Mouse (Mus musculus) midbrain, embryonic 11.5 days (tissue): Measurements from ENCODE around the gene 1810024B03Rik. TPM values are rescaled to one million over a fixed set of nuclear protein-coding genes. Genes with fewer than 3 reads are reported as not detected.

ENCODE experiments used
- ATAC-seq: fragments of 200-750 bp; cut with Nextera tagmentation; 2 replicates; pipeline ENCODE4 v1.8.0; 2017; ENCODE audit warnings: moderate TSS enrichment, moderate library complexity; ENCODE audit not compliant: low FRiP score
- DNase-seq: peaks from one replicate; pipeline ENCODE4 v3.0.0; 2015; ENCODE audit warnings: low spot score; ENCODE audit errors: missing footprints
- H3K27ac ChIP-seq: fragments of 300-500 bp; sonication (generic); 2 replicates; pipeline ENCODE4 v1.5.1; 2014; ENCODE audit warnings: low read depth, low read length
- H3K27me3 ChIP-seq: fragments of 300-500 bp; sonication (generic); 2 replicates; pipeline ENCODE4 v1.6.1; 2014; ENCODE audit warnings: mild to moderate bottlenecking, low read length, moderate library complexity, mixed read lengths; ENCODE audit not compliant: control insufficient read depth, insufficient read depth
- H3K36me3 ChIP-seq: fragments of 300-500 bp; sonication (generic); 2 replicates; pipeline ENCODE4 v1.6.1; 2014; ENCODE audit warnings: mild to moderate bottlenecking, low read length, moderate library complexity, mixed read lengths; ENCODE audit not compliant: control insufficient read depth, insufficient read depth
- H3K4me1 ChIP-seq: fragments of 300-500 bp; sonication (generic); 2 replicates; pipeline ENCODE4 v1.6.1; 2014; ENCODE audit warnings: low read length; ENCODE audit not compliant: control insufficient read depth, insufficient read depth
- H3K4me2 ChIP-seq: fragments of 300-500 bp; sonication (generic); 2 replicates; pipeline ENCODE4 v1.6.1; 2014; ENCODE audit warnings: mild to moderate bottlenecking, moderate library complexity
- H3K4me3 ChIP-seq: fragments of 300-500 bp; sonication (generic); 2 replicates; pipeline ENCODE4 v1.5.1; 2014; ENCODE audit warnings: low read depth, low read length
- H3K9ac ChIP-seq: fragments of 300-500 bp; sonication (generic); 2 replicates; pipeline ENCODE4 v1.6.1; 2014; ENCODE audit warnings: low read length
- H3K9me3 ChIP-seq: fragments of 300-500 bp; sonication (generic); 2 replicates; pipeline ENCODE4 v1.6.1; 2016; ENCODE audit warnings: low read length; ENCODE audit not compliant: control insufficient read depth
- WGBS: fragments of 180-500 bp; shearing (Covaris S2); extraction: QIAGEN DNeasy Blood & Tissue Kit; methylation state at CpG from one replicate; pipeline ENCODE4 v1.1.7; 2014; 5-methylcytosine and 5-hydroxymethylcytosine counted together
- polyA plus RNA-seq: library from polyadenylated mRNA; unstranded; fragments of >200 nt; fragmentation: Nextera tagmentation; extraction: Ambion mirVana; gene quantifications from 2 replicates; pipeline ENCODE4 v1.2.1, GENCODE M21; 2014

Gene 1810024B03Rik
- 3.2 and 3.5 TPM in 2 replicates for polyA plus RNA-seq

DNA sequence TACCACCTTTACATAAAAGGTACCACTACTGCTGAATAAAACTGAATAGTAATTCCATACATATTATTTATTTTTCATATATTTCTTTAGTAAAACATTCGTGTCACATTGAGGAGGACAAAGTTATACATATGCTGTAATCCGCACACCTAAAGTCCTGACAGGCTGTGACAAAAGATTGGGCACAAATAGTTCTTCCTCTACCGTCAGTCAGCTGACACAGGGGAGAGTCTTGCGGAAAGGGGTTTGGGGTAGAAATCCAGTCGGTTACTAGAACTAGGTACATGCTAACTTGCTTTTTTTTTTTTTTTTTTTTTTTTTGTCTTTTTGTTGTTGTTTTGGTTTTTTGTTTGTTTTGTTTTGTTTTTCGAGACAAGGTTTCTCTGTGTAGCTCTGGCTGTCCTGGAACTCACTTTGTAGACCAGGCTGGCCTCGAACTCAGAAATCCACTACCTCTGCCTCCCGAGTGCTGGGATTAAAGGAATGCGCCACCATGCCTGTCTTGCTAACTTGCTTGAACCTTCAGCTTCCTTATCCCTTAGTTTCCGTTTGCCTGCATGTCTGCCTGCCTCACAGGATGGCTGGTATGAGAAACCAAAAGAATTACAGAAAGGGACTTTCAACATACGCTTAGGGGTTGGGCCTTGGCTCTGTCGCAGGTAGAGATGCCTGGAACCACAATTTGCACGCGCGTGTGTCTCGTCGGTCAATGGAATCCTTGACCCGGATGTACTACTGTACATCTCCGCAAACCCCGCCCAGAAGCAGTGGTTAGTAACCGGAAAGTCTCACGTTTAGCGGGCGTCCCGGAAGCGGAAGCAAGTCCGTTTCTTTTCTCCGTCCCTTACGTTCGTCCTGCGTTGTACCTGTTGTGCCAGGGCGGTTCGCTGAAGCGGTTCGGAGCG lies at the start of gene 1810024B03Rik, which contains the start of gene Snrnp200:
1810024B03Rik (minus strand) TSS at position 734 of the 905 bp plus-strand sequence.
Snrnp200 (plus strand) TSS at position 840 of the 905 bp plus-strand sequence.
- Histone ChIP-seq H3K36me3 (peaks cover 16% of the 10 kb centered on the region; the same call in 1 of the 2 replicates), H3K27ac (peak within 1 kb of the TSS; percentile 52; the same call in 1 of the 2 replicates), H3K27me3 (no peaks in the 10 kb centered on the region), H3K9ac (peak within 1 kb of the TSS; percentile 80), H3K4me1 (peaks cover 6% of the 10 kb centered on the region), H3K9me3 (no peaks in the 10 kb centered on the region), H3K4me3 (peak within 1 kb of the TSS; percentile 90), H3K4me2 (peak within 1 kb of the TSS; percentile 68)
- ATAC-seq (peak; percentile 96), DNase-seq (peak; percentile 99)
- WGBS = 12% methylated on average over 36 of the region's 36 CpGs

DNA sequence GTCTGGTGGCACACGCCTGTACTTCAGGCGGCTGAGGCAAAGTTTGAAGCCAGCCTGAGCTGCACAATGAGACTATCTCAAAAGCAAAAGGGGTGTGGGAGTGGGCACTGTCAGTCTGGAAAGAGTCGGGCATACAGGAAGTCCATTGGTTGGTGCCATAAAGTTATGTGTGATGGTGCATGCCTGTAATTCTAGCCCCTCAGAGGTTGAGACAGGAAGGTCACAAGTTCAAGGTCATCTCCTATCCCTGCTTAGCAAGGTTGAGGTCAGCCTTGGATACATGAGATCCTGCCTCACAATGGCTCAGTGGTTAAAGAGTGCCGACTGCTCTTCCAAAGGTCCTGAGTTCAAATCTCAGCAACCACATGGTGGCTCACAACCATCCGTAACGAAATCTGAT lies 47.2 kb upstream of the 1810024B03Rik start:
- no peaks in the 10 kb centered on the region for H3K4me1 ChIP-seq
- peaks cover 6% of the 10 kb centered on the region for H3K36me3 ChIP-seq
- H3K27ac ChIP-seq = no peak overlapping the region
- ATAC-seq = no peak
- 91% methylated on average over 6 of the region's 6 CpGs for WGBS
- no peak for DNase-seq
- no peak overlapping the region for H3K9ac ChIP-seq
- H3K4me3 ChIP-seq = no peak overlapping the region
- H3K9me3 ChIP-seq = no peaks in the 10 kb centered on the region
- no peaks in the 10 kb centered on the region for H3K27me3 ChIP-seq
- no peak overlapping the region for H3K4me2 ChIP-seq

DNA sequence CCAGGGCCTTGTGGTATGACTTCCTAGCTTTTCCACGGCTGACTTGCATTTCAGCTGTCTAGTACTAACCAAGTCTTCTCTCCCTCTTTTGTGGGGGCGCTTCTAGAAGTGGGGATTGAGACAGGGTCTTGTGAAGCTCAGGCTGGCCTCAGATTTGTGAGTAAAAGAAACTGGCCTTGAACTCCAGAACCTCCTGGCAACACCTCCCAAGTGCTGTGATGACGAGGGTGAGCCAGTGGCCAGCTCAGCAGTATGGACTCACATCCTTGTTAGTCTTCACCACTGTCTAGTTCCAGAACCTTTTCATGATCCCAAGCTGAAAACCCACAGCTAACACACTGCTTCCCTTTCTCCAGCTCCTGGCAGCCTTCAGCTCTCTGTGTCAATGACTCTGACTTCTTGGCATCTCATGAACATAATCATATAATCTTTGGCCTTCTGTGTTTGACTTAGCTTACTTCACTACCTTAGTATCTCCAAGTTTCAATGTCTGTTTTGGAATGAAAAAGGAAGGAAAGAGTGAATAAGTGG lies 46.6 kb upstream of the 1810024B03Rik start:
- H3K9ac ChIP-seq = no peak overlapping the region
- DNase-seq (no peak), ATAC-seq (no peak)
- H3K27ac ChIP-seq = no peak overlapping the region
- H3K4me3 ChIP-seq = no peak overlapping the region
- peaks cover 6% of the 10 kb centered on the region for H3K36me3 ChIP-seq
- WGBS = 89% methylated on average over 3 of the region's 3 CpGs
- H3K27me3 ChIP-seq = no peaks in the 10 kb centered on the region
- no peak overlapping the region for H3K4me2 ChIP-seq
- H3K9me3 ChIP-seq = no peaks in the 10 kb centered on the region
- H3K4me1 ChIP-seq = no peaks in the 10 kb centered on the region

DNA sequence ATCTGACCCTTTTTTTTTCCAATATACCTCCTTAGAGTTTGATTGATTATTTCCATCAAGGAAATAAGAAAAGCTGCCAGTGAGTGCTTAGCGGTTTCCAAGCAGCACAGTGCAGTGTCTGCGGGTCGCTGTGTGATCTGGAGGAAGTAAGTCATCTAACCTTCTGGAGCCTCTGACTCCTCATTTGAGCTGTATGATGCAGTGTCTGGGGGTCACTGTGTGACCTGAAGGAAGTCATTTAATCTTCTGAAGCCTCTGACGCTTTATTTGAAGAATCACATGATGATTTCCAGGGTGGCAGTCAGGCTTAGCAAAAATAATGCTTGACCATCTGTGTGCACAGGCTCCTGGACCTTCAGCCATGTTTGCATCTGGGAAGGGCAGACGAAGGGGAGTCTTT lies 44.7 kb upstream of the 1810024B03Rik start:
- no peak for ATAC-seq
- no peak overlapping the region for H3K4me3 ChIP-seq

DNA sequence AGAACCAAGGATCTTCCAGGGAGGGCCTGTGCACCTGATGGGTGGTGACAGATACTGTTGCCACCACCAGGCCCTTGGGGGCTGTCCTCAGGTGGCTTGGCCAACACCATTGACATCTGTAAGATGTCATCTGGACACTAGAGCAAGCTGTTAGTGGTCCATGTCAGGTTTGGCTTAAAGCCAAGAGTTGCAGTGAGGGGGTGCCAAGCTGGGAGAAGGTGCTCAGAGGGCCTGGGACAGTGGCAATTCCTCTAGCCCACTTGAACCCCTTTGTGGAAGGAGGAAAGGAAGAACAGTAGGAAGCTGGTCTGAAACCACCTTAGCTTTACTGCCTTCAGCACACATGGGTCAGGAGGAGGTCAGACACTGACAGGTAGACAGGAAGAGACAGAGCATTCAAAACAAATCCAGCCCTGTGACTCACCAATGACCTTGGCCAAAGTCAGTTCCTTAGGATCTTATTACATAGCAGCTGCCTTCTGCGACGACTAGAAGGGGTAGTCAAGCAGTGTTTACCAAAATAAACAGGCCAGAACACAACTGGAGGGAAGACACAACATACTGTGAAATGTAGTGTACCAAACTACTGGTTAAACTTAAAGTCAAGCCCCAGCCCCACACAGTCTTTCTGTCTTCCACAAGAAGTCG lies 43.9 kb upstream of the 1810024B03Rik start:
- Histone ChIP-seq H3K4me3 (no peak overlapping the region), H3K27ac (no peak overlapping the region), H3K27me3 (no peaks in the 10 kb centered on the region), H3K36me3 (peaks cover 2% of the 10 kb centered on the region), H3K4me1 (peaks cover 12% of the 10 kb centered on the region), H3K4me2 (no peak overlapping the region), H3K9me3 (no peaks in the 10 kb centered on the region), H3K9ac (no peak overlapping the region)
- 71% methylated on average over 3 of the region's 3 CpGs for WGBS
- ATAC-seq (no peak), DNase-seq (no peak)

More for the DNA sequence above, 44.7 kb upstream of the 1810024B03Rik start:
- no peaks in the 10 kb centered on the region for H3K9me3 ChIP-seq
- no peak overlapping the region for H3K4me2 ChIP-seq
- H3K9ac ChIP-seq = no peak overlapping the region
- H3K36me3 ChIP-seq = peaks cover 4% of the 10 kb centered on the region
- WGBS = 90% methylated on average over 5 of the region's 5 CpGs
- H3K4me1 ChIP-seq = peaks cover 9% of the 10 kb centered on the region
- H3K27ac ChIP-seq = no peak overlapping the region
- no peaks in the 10 kb centered on the region for H3K27me3 ChIP-seq
- DNase-seq = no peak

DNA sequence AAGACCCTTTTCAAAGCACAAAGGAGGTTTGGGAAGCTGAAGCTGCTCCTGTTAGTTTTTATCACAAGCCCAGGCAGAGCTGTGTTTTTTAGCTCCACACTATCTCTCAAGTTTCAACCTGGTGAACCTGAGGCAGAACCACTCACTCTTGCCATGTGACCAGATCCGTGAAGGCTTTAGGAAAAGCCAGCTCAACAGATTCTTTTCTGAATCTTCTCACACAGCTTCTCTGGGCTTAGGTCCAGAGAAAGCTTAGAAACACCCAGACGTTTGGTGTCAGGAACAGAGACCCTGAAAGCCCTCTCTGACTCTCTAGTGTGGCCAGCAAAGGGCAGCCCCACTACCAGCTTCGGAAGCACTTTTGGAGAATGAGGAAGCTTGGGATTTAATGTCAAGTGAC lies 43.4 kb upstream of the 1810024B03Rik start:
- no peak overlapping the region for H3K9ac ChIP-seq
- no peaks in the 10 kb centered on the region for H3K27me3 ChIP-seq
- H3K36me3 ChIP-seq = no peaks in the 10 kb centered on the region
- ATAC-seq (no peak), DNase-seq (no peak)
- no peaks in the 10 kb centered on the region for H3K9me3 ChIP-seq
- H3K4me3 ChIP-seq = no peak overlapping the region
- no peak overlapping the region for H3K4me2 ChIP-seq
- no peak overlapping the region for H3K27ac ChIP-seq
- WGBS = 90% methylated on average over 3 of the region's 3 CpGs
- peaks cover 14% of the 10 kb centered on the region for H3K4me1 ChIP-seq

DNA sequence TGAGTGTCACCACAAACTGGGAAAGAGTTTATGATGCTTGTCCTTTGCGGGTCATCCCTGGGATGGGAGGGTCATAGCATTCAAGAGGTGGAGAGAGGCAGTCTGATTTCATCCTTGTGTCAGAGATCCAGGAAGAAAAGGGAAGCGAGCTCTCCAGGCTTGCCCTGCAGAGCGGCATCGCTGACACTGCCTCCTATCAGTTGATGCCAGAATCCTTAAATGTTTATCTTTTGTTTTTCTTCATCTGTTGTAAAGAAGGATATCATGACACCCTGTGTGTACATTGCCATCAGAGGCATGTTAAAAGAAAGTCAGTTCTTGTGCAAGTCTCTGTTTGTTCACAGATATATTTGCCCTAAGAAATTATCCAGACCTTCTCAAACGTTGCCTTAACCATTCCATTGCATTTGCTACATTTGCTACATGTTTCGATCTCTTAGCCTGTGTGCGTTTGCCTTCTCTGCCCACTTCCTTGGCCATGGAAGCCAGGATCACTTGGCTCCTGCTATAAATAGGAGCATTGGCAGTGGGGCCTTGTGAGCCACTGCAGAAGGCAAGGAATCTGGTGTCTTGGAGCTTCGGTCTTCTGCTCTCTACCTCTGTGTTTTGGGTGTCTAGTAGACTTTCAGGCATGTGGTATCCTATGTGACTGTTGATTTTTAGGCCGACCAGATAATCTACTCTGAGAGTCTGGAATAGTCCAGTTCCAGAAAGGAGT lies 42.4 kb upstream of the 1810024B03Rik start:
- DNase-seq (no peak), ATAC-seq (no peak)
- no peak overlapping the region for H3K4me3 ChIP-seq
- H3K36me3 ChIP-seq = no peaks in the 10 kb centered on the region
- H3K27me3 ChIP-seq = no peaks in the 10 kb centered on the region
- H3K9me3 ChIP-seq = no peaks in the 10 kb centered on the region
- no peak overlapping the region for H3K4me2 ChIP-seq
- WGBS = 92% methylated on average over 9 of the region's 9 CpGs
- peaks cover 14% of the 10 kb centered on the region for H3K4me1 ChIP-seq
- H3K9ac ChIP-seq = no peak overlapping the region
- no peak overlapping the region for H3K27ac ChIP-seq

DNA sequence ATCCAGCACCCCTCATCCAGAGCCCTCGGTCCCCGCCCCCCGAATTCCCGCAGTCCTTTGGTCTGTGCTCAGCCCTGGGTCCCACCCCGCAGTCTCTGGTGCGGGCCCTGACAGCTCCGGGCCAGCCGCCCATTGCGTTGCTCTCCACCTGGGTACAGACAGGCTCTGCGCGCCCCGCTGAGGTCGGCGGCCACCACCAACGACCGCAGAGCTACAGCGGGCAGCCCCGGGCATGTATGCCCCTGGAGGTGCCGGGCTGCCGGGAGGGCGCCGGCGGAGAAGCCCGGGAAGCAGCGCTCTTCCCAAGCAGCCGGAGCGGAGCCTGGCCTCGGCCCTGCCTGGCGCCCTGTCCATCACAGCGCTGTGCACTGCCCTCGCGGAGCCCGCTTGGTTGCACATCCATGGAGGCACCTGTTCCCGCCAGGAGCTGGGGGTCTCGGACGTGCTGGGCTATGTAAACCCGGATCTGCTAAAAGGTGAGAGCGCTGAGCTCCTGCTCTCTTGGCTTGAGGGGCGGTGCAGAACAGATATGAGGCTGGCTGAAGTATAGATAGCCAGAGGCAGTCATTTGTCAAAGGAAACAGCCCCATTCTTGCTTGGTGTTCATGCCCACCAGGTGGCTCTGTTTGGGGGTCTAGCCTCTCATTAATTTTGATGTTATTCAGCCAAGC lies 40.4 kb upstream of the 1810024B03Rik start:
- no peaks in the 10 kb centered on the region for H3K36me3 ChIP-seq
- ATAC-seq (peak; percentile 67), DNase-seq (no peak)
- peak overlapping the region; percentile 71 for H3K4me2 ChIP-seq
- peak overlapping the region; percentile 73 for H3K4me3 ChIP-seq
- H3K27ac ChIP-seq = no peak overlapping the region; the same call in 1 of the 2 replicates
- no peaks in the 10 kb centered on the region for H3K27me3 ChIP-seq
- WGBS = 2% methylated on average over 39 of the region's 39 CpGs
- no peaks in the 10 kb centered on the region for H3K9me3 ChIP-seq
- H3K9ac ChIP-seq = peak overlapping the region; percentile 79
- H3K4me1 ChIP-seq = peaks cover 14% of the 10 kb centered on the region
